Mouse (Mus musculus): ENCODE measurements around the gene Cdh13. TPM values are rescaled to one million over a fixed set of nuclear protein-coding genes. Genes with fewer than 3 reads are reported as not detected.

Gene Cdh13
- polyA plus RNA-seq, 1 experiment from 2014 or later, result 5.6 TPM

- WGBS, result 94% methylated on average over 5 of the region's 5 CpGs
- ATAC-seq, result no peak
These were observed 73.5 kb downstream of the Cdh13 start for GRCm38 (mm10) chr8:118357067-118357466.

GRCm38 (mm10) chr8:118357596-118357995 is 74.1 kb downstream of the Cdh13 start:
- H3K9ac ChIP-seq (ENCODE audit: low read depth, low read length), result no peak overlapping the region
- no peak for ATAC-seq
- 90% methylated on average over 7 of the region's 7 CpGs for WGBS

More at GRCm38 (mm10) chr8:118357067-118357466, 73.5 kb downstream of the Cdh13 start:
- Histone ChIP-seq H3K27me3 (replicated peaks; ENCODE audit: control insufficient read depth, insufficient read depth, low read length) (no peaks in the 10 kb centered on the region), H3K4me2 (replicated peaks; ENCODE audit: low read depth) (no peak overlapping the region), H3K9me3 (ENCODE audit: control insufficient read depth) (no peaks in the 10 kb centered on the region), H3K9ac (ENCODE audit: low read depth, low read length) (no peak overlapping the region), H3K36me3 (ENCODE audit: control insufficient read depth, insufficient read depth) (no peaks in the 10 kb centered on the region), H3K27ac (ENCODE audit: low read depth, low read length) (no peak overlapping the region), H3K4me3 (ENCODE audit: low read depth, low read length) (no peak overlapping the region), H3K4me1 (replicated peaks; ENCODE audit: control insufficient read depth, insufficient read depth, low read length) (no peaks in the 10 kb centered on the region)
- TF ChIP-seq CTCF (IDR thresholded peaks at IDR 0.05; ENCODE audit: low read depth), result no peak

GRCm38 (mm10) chr8:118363781-118364180 is 80.2 kb downstream of the Cdh13 start:
- TF ChIP-seq CTCF (IDR thresholded peaks at IDR 0.05; ENCODE audit: low read depth), result no peak
- Histone ChIP-seq H3K4me2 (replicated peaks; ENCODE audit: low read depth) (no peak overlapping the region), H3K27ac (ENCODE audit: low read depth, low read length) (no peak overlapping the region), H3K27me3 (replicated peaks; ENCODE audit: control insufficient read depth, insufficient read depth, low read length) (no peaks in the 10 kb centered on the region), H3K9ac (ENCODE audit: low read depth, low read length) (no peak overlapping the region), H3K4me1 (replicated peaks; ENCODE audit: control insufficient read depth, insufficient read depth, low read length) (no peaks in the 10 kb centered on the region), H3K4me3 (ENCODE audit: low read depth, low read length) (no peak overlapping the region), H3K9me3 (ENCODE audit: control insufficient read depth) (no peaks in the 10 kb centered on the region), H3K36me3 (ENCODE audit: control insufficient read depth, insufficient read depth) (no peaks in the 10 kb centered on the region)
- no peak for ATAC-seq
- 72% methylated on average over 3 of the region's 3 CpGs for WGBS

More at GRCm38 (mm10) chr8:118357596-118357995, 74.1 kb downstream of the Cdh13 start:
- H3K4me2 ChIP-seq (replicated peaks; ENCODE audit: low read depth), result no peak overlapping the region
- H3K27ac ChIP-seq (ENCODE audit: low read depth, low read length), result no peak overlapping the region
- H3K36me3 ChIP-seq (ENCODE audit: control insufficient read depth, insufficient read depth), result no peaks in the 10 kb centered on the region
- no peaks in the 10 kb centered on the region for H3K4me1 ChIP-seq (replicated peaks; ENCODE audit: control insufficient read depth, insufficient read depth, low read length)
- H3K4me3 ChIP-seq (ENCODE audit: low read depth, low read length), result no peak overlapping the region
- H3K9me3 ChIP-seq (ENCODE audit: control insufficient read depth), result no peaks in the 10 kb centered on the region
- no peak for TF ChIP-seq CTCF (IDR thresholded peaks at IDR 0.05; ENCODE audit: low read depth)
- H3K27me3 ChIP-seq (replicated peaks; ENCODE audit: control insufficient read depth, insufficient read depth, low read length), result no peaks in the 10 kb centered on the region

- no peaks in the 10 kb centered on the region for H3K4me1 ChIP-seq (replicated peaks; ENCODE audit: control insufficient read depth, insufficient read depth, low read length)
These were observed 89.6 kb downstream of the Cdh13 start for GRCm38 (mm10) chr8:118373092-118373491.

GRCm38 (mm10) chr8:118374738-118375137 is 91.2 kb downstream of the Cdh13 start:
- ATAC-seq, result no peak

More at GRCm38 (mm10) chr8:118373092-118373491, 89.6 kb downstream of the Cdh13 start:
- no peak overlapping the region for H3K4me3 ChIP-seq (ENCODE audit: low read depth, low read length)
- no peak overlapping the region for H3K4me2 ChIP-seq (replicated peaks; ENCODE audit: low read depth)
- no peak for TF ChIP-seq CTCF (IDR thresholded peaks at IDR 0.05; ENCODE audit: low read depth)
- no peak overlapping the region for H3K27ac ChIP-seq (ENCODE audit: low read depth, low read length)
- no peaks in the 10 kb centered on the region for H3K27me3 ChIP-seq (replicated peaks; ENCODE audit: control insufficient read depth, insufficient read depth, low read length)
- no peak overlapping the region for H3K9ac ChIP-seq (ENCODE audit: low read depth, low read length)
- no peaks in the 10 kb centered on the region for H3K36me3 ChIP-seq (ENCODE audit: control insufficient read depth, insufficient read depth)
- 95% methylated on average over 3 of the region's 3 CpGs for WGBS
- no peak for ATAC-seq
- H3K9me3 ChIP-seq (ENCODE audit: control insufficient read depth), result no peaks in the 10 kb centered on the region

GRCm38 (mm10) chr8:118376791-118377190 is 93.3 kb downstream of the Cdh13 start:
- no peaks in the 10 kb centered on the region for H3K27me3 ChIP-seq (replicated peaks; ENCODE audit: control insufficient read depth, insufficient read depth, low read length)
- no peaks in the 10 kb centered on the region for H3K9me3 ChIP-seq (ENCODE audit: control insufficient read depth)
- H3K4me2 ChIP-seq (replicated peaks; ENCODE audit: low read depth), result no peak overlapping the region
- H3K9ac ChIP-seq (ENCODE audit: low read depth, low read length), result no peak overlapping the region
- no peak overlapping the region for H3K4me3 ChIP-seq (ENCODE audit: low read depth, low read length)
- H3K4me1 ChIP-seq (replicated peaks; ENCODE audit: control insufficient read depth, insufficient read depth, low read length), result no peaks in the 10 kb centered on the region
- 41% methylated on average over 3 of the region's 3 CpGs for WGBS
- H3K36me3 ChIP-seq (ENCODE audit: control insufficient read depth, insufficient read depth), result no peaks in the 10 kb centered on the region
- no peak for ATAC-seq
- no peak for TF ChIP-seq CTCF (IDR thresholded peaks at IDR 0.05; ENCODE audit: low read depth)
- no peak overlapping the region for H3K27ac ChIP-seq (ENCODE audit: low read depth, low read length)

More at GRCm38 (mm10) chr8:118374738-118375137, 91.2 kb downstream of the Cdh13 start:
- Histone ChIP-seq H3K4me3 (ENCODE audit: low read depth, low read length) (no peak overlapping the region), H3K36me3 (ENCODE audit: control insufficient read depth, insufficient read depth) (no peaks in the 10 kb centered on the region), H3K27me3 (replicated peaks; ENCODE audit: control insufficient read depth, insufficient read depth, low read length) (no peaks in the 10 kb centered on the region), H3K4me1 (replicated peaks; ENCODE audit: control insufficient read depth, insufficient read depth, low read length) (no peaks in the 10 kb centered on the region), H3K27ac (ENCODE audit: low read depth, low read length) (no peak overlapping the region), H3K9me3 (ENCODE audit: control insufficient read depth) (no peaks in the 10 kb centered on the region), H3K9ac (ENCODE audit: low read depth, low read length) (no peak overlapping the region), H3K4me2 (replicated peaks; ENCODE audit: low read depth) (no peak overlapping the region)
- WGBS, result 53% methylated on average over 6 of the region's 6 CpGs
- TF ChIP-seq CTCF (IDR thresholded peaks at IDR 0.05; ENCODE audit: low read depth), result no peak

- no peak for ATAC-seq
- WGBS, result 89% methylated on average over 8 of the region's 8 CpGs
- H3K27me3 ChIP-seq (replicated peaks; ENCODE audit: control insufficient read depth, insufficient read depth, low read length), result no peaks in the 10 kb centered on the region
- no peak for TF ChIP-seq CTCF (IDR thresholded peaks at IDR 0.05; ENCODE audit: low read depth)
- H3K27ac ChIP-seq (ENCODE audit: low read depth, low read length), result no peak overlapping the region
- H3K4me1 ChIP-seq (replicated peaks; ENCODE audit: control insufficient read depth, insufficient read depth, low read length), result no peaks in the 10 kb centered on the region
- H3K9ac ChIP-seq (ENCODE audit: low read depth, low read length), result no peak overlapping the region
- H3K4me3 ChIP-seq (ENCODE audit: low read depth, low read length), result no peak overlapping the region
- H3K9me3 ChIP-seq (ENCODE audit: control insufficient read depth), result no peaks in the 10 kb centered on the region
- H3K36me3 ChIP-seq (ENCODE audit: control insufficient read depth, insufficient read depth), result no peaks in the 10 kb centered on the region
- no peak overlapping the region for H3K4me2 ChIP-seq (replicated peaks; ENCODE audit: low read depth)
These were observed 95.5 kb downstream of the Cdh13 start for GRCm38 (mm10) chr8:118378985-118379384.
